Mouse (Mus musculus) frontal cortex, adult 2 months (tissue): ENCODE measurements around the gene Gpr137. TPM values are rescaled to one million over a fixed set of nuclear protein-coding genes. Genes with fewer than 3 reads are reported as not detected.
A peak's percentile ranks its signal among the peaks of the same experiment; 100 is the strongest.

Experiments
- DNase-seq, 2 experiments: peaks; one replicate each; pipeline ENCODE4 v3.0.0; 2022; ENCODE audit warnings: low spot score in 1 of 2; ENCODE audit errors: extremely low spot score in 1 of 2
- polyA plus RNA-seq: library from polyadenylated mRNA; depleted of rRNA; stranded (reverse); fragments of >200 nt; gene quantifications from 2 replicates; pipeline ENCODE4 v1.2.3, GENCODE M21; 2012

The Gpr137 gene
- polyA plus RNA-seq, 1 experiment: 105 TPM

DNA sequence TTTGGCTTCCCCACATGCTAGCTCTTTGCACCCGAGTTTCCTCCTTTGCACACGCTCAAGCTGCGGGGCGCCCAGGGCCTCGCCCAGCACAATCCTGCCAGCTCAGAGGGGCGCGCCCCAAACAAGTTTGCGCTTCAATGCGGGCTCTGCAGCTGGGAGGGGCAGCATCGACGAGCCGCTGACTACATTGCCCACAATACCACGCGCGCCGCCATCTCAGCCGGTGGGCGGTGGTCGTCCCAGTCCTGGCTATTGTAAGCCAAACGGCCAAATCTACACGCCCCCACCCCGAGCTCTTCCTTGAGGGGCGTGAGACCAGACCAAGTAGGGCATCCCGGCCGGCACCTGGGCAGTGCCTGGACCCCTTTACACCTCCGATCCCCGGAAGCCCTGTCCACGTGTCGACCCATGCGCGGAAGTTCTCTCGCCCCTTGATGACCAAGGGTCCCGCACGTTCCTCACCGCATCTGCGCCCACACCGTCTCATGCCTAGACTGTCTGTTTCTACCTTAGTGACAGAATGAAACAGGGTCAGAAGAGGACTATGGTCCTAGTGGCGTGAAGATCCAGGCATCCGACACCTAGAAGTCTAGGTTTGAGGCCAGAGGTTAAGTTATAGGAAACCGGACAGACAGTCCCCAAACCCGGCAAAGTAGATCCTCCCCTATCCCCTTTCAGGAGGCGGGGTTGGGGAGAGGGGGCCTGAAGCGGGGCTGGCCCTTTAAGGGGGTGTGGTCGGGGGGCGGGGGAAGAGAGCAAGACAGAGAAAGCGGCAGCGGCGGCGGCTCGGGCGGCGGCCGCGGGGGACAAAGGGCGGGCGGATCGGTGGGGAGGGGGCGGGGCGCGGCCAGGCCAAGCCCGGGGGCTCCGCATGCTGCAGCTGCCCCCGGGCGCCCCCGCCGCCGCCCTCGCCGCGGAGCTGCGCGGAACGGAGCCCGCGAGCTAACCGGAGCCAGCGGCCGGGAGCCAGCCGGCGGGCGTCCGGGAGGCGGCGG is 32.2 kb upstream of the Gpr137 start, which contains the start of gene Ppp1r14b:
Ppp1r14b (plus strand) TSS at position 758 of the 995 bp plus-strand sequence.
- peak in 1 of 2 experiments; percentile 75 for DNase-seq

- DNase-seq: no peak
Measured at GRCm38 (mm10) chr19:6973581-6974190, 31.4 kb upstream of the Gpr137 start.

- no peak for DNase-seq
Measured at GRCm38 (mm10) chr19:6972247-6972917, 30.1 kb upstream of the Gpr137 start.

- DNase-seq: no peak
Measured at GRCm38 (mm10) chr19:6971644-6972043, 29.4 kb upstream of the Gpr137 start.

- no peak for DNase-seq
Measured at GRCm38 (mm10) chr19:6970460-6971085, 28.3 kb upstream of the Gpr137 start.

- no peak for DNase-seq
Measured at GRCm38 (mm10) chr19:6969665-6970381, 27.5 kb upstream of the Gpr137 start.

DNA sequence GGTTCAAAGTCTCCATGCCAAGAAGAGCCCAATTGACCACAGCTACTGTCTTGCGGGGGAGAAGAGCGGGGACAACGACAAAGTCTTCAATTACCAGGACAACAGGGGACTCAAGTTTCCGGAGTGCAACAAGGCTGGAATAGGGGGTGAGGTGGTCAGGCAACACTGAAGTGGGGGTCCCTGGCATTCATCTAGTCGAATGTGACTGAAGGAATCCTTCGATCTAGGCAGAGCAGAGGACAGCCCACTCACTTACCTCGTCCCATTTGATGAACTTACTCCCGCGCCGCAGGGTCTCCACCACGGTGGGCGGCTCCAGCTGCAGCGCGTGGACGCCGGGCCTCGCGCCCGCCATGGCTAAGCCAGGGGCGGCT is 27.0 kb upstream of the Gpr137 start:
- DNase-seq: no peak

DNA sequence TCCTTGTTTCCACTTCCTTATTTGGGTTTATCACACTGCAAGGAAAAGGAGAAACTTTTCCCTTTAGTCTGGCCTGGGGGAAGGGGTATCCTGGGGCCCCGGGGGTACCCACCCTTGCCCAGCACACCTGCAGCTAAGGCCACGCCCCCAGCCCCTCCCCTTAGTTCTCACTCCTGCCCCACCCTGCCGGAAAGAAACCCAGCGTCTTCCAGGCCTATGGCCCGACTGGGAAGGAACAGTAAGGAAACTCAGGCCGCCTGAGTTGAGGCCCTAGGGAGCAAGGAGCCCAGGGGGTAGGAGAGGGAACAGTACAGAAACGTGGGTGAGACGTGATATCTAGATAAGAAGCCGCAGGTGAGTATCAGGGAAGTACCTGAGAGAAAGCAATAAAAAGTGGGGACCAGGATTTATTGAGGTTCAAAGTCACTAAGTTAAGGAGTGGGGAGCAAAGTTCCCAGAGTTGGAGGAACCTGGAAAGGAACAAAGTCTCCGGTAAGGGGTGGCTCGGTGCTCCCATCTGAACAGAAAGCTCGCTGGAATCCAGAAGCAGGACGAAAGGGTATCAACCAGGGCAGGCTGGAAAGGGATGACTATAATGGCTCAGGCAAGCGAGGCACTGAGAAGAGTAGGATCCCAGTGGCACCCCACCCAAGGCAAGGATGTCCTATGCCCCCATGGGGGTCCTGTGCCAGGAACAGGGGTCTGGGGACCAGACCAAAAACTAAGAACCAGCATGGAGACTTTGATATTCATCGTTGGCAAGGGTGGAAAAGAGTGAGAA is 26.4 kb upstream of the Gpr137 start:
- DNase-seq: no peak

DNA sequence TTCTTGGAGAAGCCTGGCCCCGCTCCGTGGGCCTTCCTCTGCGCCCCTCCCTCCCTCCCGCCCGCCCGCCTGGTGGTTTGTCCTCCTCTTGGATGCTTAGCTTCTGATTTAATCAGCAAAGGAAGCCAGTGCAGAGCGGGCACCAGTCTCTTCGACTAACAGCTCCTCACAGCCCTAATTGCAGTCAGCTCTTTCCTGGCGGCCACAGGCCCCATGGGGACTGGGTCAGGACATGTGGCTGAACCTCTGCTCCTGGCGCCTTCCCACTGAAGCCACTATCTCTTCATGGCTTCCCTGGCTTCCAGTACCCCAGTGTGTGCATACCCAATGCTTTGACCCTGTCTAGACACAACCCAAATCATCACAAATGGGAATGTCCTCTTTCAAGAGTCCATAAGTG is 14.2 kb upstream of the Gpr137 start:
- no peak for DNase-seq

- no peak for DNase-seq
Measured at GRCm38 (mm10) chr19:6955424-6955823, 13.1 kb upstream of the Gpr137 start.

- no peak for DNase-seq
Measured at GRCm38 (mm10) chr19:6954046-6954445, 11.8 kb upstream of the Gpr137 start.

- DNase-seq: no peak
Measured at GRCm38 (mm10) chr19:6952712-6953037, 10.4 kb upstream of the Gpr137 start.

GRCm38 (mm10) chr19:6951994-6952711 is 9.9 kb upstream of the Gpr137 start:
- DNase-seq: peak in 1 of 2 experiments; percentile 70

GRCm38 (mm10) chr19:6951381-6951968 is 9.2 kb upstream of the Gpr137 start:
- peak; percentile 93 to 97 for DNase-seq

GRCm38 (mm10) chr19:6950613-6951153 is 8.4 kb upstream of the Gpr137 start:
- DNase-seq: peak in 1 of 2 experiments; percentile 74

- no peak for DNase-seq
Measured at GRCm38 (mm10) chr19:6949951-6950350, 7.7 kb upstream of the Gpr137 start.

GRCm38 (mm10) chr19:6949532-6949931 is 7.3 kb upstream of the Gpr137 start:
- no peak for DNase-seq

DNA sequence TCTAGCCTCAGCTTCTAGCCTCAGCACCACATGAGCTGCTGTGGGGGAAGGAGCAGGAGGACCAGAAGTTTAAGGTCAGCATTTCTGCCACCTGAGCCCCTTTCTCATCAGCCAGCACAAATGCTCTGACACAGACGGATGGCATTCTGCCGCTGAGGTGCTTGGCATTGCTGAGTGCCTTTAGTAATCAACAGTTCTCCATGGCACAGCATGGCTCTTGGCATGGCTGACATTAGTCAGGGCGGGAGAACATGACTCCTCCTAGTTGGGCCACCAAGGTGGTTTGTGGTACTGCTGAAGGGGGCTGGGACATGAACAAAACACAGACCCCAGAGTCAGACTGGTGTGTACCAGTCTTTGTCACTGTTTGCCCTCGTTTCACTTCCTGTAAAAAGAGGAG is 5.9 kb upstream of the Gpr137 start:
- DNase-seq: no peak
